In genomic region chr10:37540703-37541102, GRCm38 (mm10) we compare ENCODE assay signal across 30 mouse cellular contexts.
"Had no signal": no experiment of that assay in that cellular context is flagged by ENCODE, and none has a peak within 500 bp of the region (broad histone marks: within the 10 kb centered on the region; RNA-seq: fewer than 3 reads in every experiment).

No protein-coding gene starts in this region.

- H3K36me3 ChIP-seq: limb, embryonic 10.5 days; limb, embryonic 12.5 days; limb, embryonic 13.5 days; limb, embryonic 15.5 days; liver, embryonic 13.5 days; liver, embryonic 15.5 days; lung, embryonic 15.5 days; midbrain, embryonic 10.5 days; midbrain, embryonic 12.5 days; midbrain, embryonic 13.5 days; midbrain, embryonic 15.5 days; neural tube, embryonic 12.5 days had no signal

- H3K9me3 ChIP-seq: limb, embryonic 10.5 days; limb, embryonic 12.5 days; limb, embryonic 13.5 days; limb, embryonic 15.5 days; liver, embryonic 13.5 days; liver, embryonic 15.5 days; lung, embryonic 15.5 days; megakaryocyte, embryonic 14.5 days; midbrain, embryonic 10.5 days; midbrain, embryonic 12.5 days; midbrain, embryonic 13.5 days; midbrain, embryonic 15.5 days; neural tube, embryonic 12.5 days had no signal

- H3K4me3 ChIP-seq: left cerebral cortex, adult 2 months; limb, embryonic 10.5 days; limb, embryonic 12.5 days; limb, embryonic 13.5 days; limb, embryonic 15.5 days; liver, embryonic 13.5 days; liver, embryonic 15.5 days; lung, embryonic 15.5 days; megakaryocyte, embryonic 14.5 days; midbrain, embryonic 10.5 days; midbrain, embryonic 12.5 days; midbrain, embryonic 13.5 days; midbrain, embryonic 15.5 days; myocyte; neural tube, embryonic 12.5 days had no signal

- H3K27me3 ChIP-seq: limb, embryonic 12.5 days; limb, embryonic 13.5 days; limb, embryonic 15.5 days; liver, embryonic 13.5 days; liver, embryonic 15.5 days; lung, embryonic 15.5 days; megakaryocyte, embryonic 14.5 days; midbrain, embryonic 12.5 days; midbrain, embryonic 13.5 days; midbrain, embryonic 15.5 days; neural tube, embryonic 12.5 days had no signal

- DNase-seq: left cerebral cortex, postnatal 4 days; liver; liver, embryonic 13.5 days; lung, adult 18-20 months; lung, adult 2 months; lung, embryonic 14.5 days; lung, postnatal 10 days; lung, postnatal 14 days; lung, postnatal 36 days; lung, postnatal 4 days; midbrain, embryonic 14.5 days had no signal

- H3K4me1 ChIP-seq: limb, embryonic 10.5 days; limb, embryonic 12.5 days; limb, embryonic 13.5 days; limb, embryonic 15.5 days; liver, embryonic 13.5 days; liver, embryonic 15.5 days; lung, embryonic 15.5 days; megakaryocyte, embryonic 14.5 days; midbrain, embryonic 10.5 days; midbrain, embryonic 12.5 days; midbrain, embryonic 13.5 days; midbrain, embryonic 15.5 days; neural tube, embryonic 12.5 days had no signal

- ATAC-seq: lung, postnatal 0 days; midbrain, embryonic 13.5 days; midbrain, embryonic 15.5 days; midbrain, embryonic 16.5 days had no signal

- H3K4me2 ChIP-seq: limb, embryonic 12.5 days; limb, embryonic 13.5 days; limb, embryonic 15.5 days; liver, embryonic 13.5 days; liver, embryonic 15.5 days; lung, embryonic 14.5 days; lung, embryonic 15.5 days; midbrain, embryonic 11.5 days; midbrain, embryonic 12.5 days; midbrain, embryonic 13.5 days; midbrain, embryonic 15.5 days; neural tube, embryonic 12.5 days had no signal

- H3K27ac ChIP-seq: left cerebral cortex, adult 2 months; limb, embryonic 10.5 days; limb, embryonic 12.5 days; limb, embryonic 13.5 days; limb, embryonic 15.5 days; liver, embryonic 13.5 days; liver, embryonic 14.5 days; liver, embryonic 15.5 days; lung, embryonic 15.5 days; macrophage; midbrain, embryonic 10.5 days; midbrain, embryonic 12.5 days; midbrain, embryonic 13.5 days; midbrain, embryonic 15.5 days; neural tube, embryonic 12.5 days had no signal

- H3K9ac ChIP-seq: limb, embryonic 12.5 days; limb, embryonic 13.5 days; limb, embryonic 15.5 days; liver, embryonic 13.5 days; liver, embryonic 14.5 days; liver, embryonic 15.5 days; lung, embryonic 14.5 days; lung, embryonic 15.5 days; midbrain, embryonic 12.5 days; midbrain, embryonic 13.5 days; midbrain, embryonic 15.5 days; neural tube, embryonic 12.5 days had no signal
